19 mouse cellular contexts compared by ENCODE assay signal in the genomic region with DNA sequence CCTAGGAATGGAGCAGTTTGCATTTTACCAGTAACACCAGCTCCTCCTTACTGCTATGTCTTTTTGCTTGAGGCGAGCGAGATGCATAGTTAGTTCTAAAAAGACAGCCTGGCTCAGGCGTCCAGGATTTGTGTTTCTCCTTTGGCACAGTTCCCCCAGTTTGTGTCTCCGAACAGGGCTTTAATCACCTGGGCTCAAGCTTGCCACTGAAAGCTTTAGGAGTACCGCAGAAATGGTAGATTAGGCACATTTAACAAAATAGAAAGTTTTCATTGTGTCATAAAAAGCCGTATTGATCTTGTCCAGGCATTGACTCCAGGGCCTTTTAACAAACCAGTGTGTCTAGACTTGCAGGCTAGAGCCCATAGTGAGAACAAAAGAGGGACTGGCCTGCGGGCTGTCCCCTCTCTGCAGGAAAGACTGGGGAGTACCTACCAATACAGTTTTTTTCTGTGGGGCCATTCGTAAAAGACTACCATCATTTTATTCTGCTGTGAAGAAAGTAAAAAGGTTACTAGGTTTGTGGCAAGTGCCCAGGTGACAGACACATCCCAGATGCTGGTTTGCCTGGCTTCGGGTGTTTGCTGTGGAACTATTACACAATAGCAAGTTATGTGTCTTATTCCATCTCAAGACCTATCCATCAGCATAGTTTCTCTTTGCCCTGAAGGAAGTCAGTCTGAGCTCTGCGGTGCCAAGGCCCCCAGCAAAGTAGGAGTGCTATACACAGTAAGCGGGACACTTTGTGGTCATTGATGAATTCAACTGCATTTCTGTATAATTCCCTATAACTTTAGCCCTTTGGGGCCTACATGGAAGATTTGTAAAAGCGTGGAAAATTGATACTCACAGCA.
DNase-seq lines count a peak whose midpoint lies in the region; ATAC-seq lines count a peak whose summit lies in the region.
"Had no signal": no experiment of that assay in that cellular context is flagged by ENCODE, and none has a peak within 500 bp of the region (broad histone marks: within the 10 kb centered on the region; RNA-seq: fewer than 3 reads in every experiment).

No protein-coding gene starts in this region.

- H3K9me3 ChIP-seq in hindbrain, embryonic 10.5 days, result no peaks in the 10 kb centered on the region
- no peaks in the 10 kb centered on the region for H3K9me3 ChIP-seq in hindbrain, embryonic 13.5 days
- no peaks in the 10 kb centered on the region for H3K9me3 ChIP-seq in midbrain, embryonic 14.5 days (ENCODE audit: control insufficient read depth, low read length)
- H3K9me3 ChIP-seq: embryonic facial prominence, embryonic 12.5 days; midbrain, embryonic 12.5 days; stomach, embryonic 15.5 days had no signal

- peak; percentile 12 for DNase-seq in embryo, embryonic 9.5 days (ENCODE audit: extremely low spot score)
- DNase-seq in embryo, embryonic 10 days (ENCODE audit: low spot score), result no peak
- DNase-seq in hindbrain, embryonic 10.5 days (ENCODE audit: low spot score), result no peak
- DNase-seq in brain, adult 2 months (ENCODE audit: low read depth, low spot score), result peak; percentile 35
- DNase-seq in midbrain, embryonic 14.5 days, result no peak
- no peak for DNase-seq in left cerebral cortex, postnatal 25 days (ENCODE audit: low spot score in 2 of 2)
- DNase-seq: adrenal gland, postnatal 10 days; cerebellum, adult 9-10 months; heart, postnatal 4 days; kidney, adult 9 months; kidney, postnatal 14 days; right cerebral cortex, postnatal 4 days; thymus, adult 18-20 months; thymus, postnatal 36 days had no signal

- intact Hi-C loops in left cerebral cortex, postnatal 25 days (cut with DNase I), result no loop called here

- H3K4me2 ChIP-seq in hindbrain, embryonic 13.5 days, result no peak overlapping the region
- no peak overlapping the region for H3K4me2 ChIP-seq in midbrain, embryonic 14.5 days (ENCODE audit: low read length)
- H3K4me2 ChIP-seq: embryonic facial prominence, embryonic 12.5 days; midbrain, embryonic 12.5 days; stomach, embryonic 15.5 days had no signal

- 47% methylated on average over 12 of the region's 12 CpGs for WGBS in hindbrain, embryonic 10.5 days
- WGBS in hindbrain, embryonic 13.5 days, result 36% methylated on average over 12 of the region's 12 CpGs
- 27% methylated on average over 12 of the region's 12 CpGs for WGBS in midbrain, embryonic 14.5 days

- H3K27me3 ChIP-seq in hindbrain, embryonic 10.5 days (ENCODE audit: insufficient read depth, poor library complexity, severe bottlenecking), result no peaks in the 10 kb centered on the region
- no peaks in the 10 kb centered on the region for H3K27me3 ChIP-seq in hindbrain, embryonic 13.5 days
- no peaks in the 10 kb centered on the region for H3K27me3 ChIP-seq in midbrain, embryonic 14.5 days (ENCODE audit: control insufficient read depth, insufficient read depth, low read length)
- H3K27me3 ChIP-seq: embryonic facial prominence, embryonic 12.5 days; midbrain, embryonic 12.5 days; stomach, embryonic 15.5 days had no signal

- H3K27ac ChIP-seq in hindbrain, embryonic 10.5 days, result peak overlapping the region; percentile 67
- H3K27ac ChIP-seq in hindbrain, embryonic 13.5 days, result no peak overlapping the region
- 0 out of 2 replicates have a peak overlapping the region, but pooled peaks have one; percentile 41 for H3K27ac ChIP-seq in midbrain, embryonic 14.5 days (replicated peaks; ENCODE audit: low read depth, low read length)
- H3K27ac ChIP-seq: embryonic facial prominence, embryonic 12.5 days; midbrain, embryonic 12.5 days; stomach, embryonic 15.5 days had no signal

- peaks cover 12% of the 10 kb centered on the region for H3K4me1 ChIP-seq in hindbrain, embryonic 10.5 days (replicated peaks)
- H3K4me1 ChIP-seq in hindbrain, embryonic 13.5 days (replicated peaks), result peaks cover 15% of the 10 kb centered on the region
- H3K4me1 ChIP-seq in midbrain, embryonic 14.5 days (ENCODE audit: control insufficient read depth, insufficient read depth, low read length), result peaks cover 10% of the 10 kb centered on the region
- H3K4me1 ChIP-seq: embryonic facial prominence, embryonic 12.5 days; stomach, embryonic 15.5 days had no signal

- no peak overlapping the region for H3K9ac ChIP-seq in hindbrain, embryonic 13.5 days
- H3K9ac ChIP-seq in midbrain, embryonic 14.5 days (replicated peaks; ENCODE audit: low read length), result no peak overlapping the region
- H3K9ac ChIP-seq: embryonic facial prominence, embryonic 12.5 days; midbrain, embryonic 12.5 days; stomach, embryonic 15.5 days had no signal

- H3K36me3 ChIP-seq in hindbrain, embryonic 10.5 days, result no peaks in the 10 kb centered on the region
- no peaks in the 10 kb centered on the region for H3K36me3 ChIP-seq in hindbrain, embryonic 13.5 days
- H3K36me3 ChIP-seq in midbrain, embryonic 14.5 days (ENCODE audit: control insufficient read depth, insufficient read depth, low read length), result no peaks in the 10 kb centered on the region
- H3K36me3 ChIP-seq: embryonic facial prominence, embryonic 12.5 days; midbrain, embryonic 12.5 days; stomach, embryonic 15.5 days had no signal

- no peak for ATAC-seq in hindbrain, embryonic 13.5 days (ENCODE audit: low FRiP score)
- ATAC-seq in midbrain, embryonic 14.5 days (ENCODE audit: low FRiP score, low TSS enrichment), result no peak
- ATAC-seq: lung, postnatal 0 days had no signal

- H3K4me3 ChIP-seq in hindbrain, embryonic 10.5 days, result no peak overlapping the region
- H3K4me3 ChIP-seq in hindbrain, embryonic 13.5 days, result no peak overlapping the region
- no peak overlapping the region for H3K4me3 ChIP-seq in midbrain, embryonic 14.5 days (replicated peaks; ENCODE audit: low read depth, low read length)
- H3K4me3 ChIP-seq: embryonic facial prominence, embryonic 12.5 days; midbrain, embryonic 12.5 days; stomach, embryonic 15.5 days had no signal

Comparison
In these comparisons a context has a peak if more than half of its experiments do, and no peak if none do; other contexts are left out.
1. DNase-seq: peak in embryo, embryonic 9.5 days (single experiment) and brain, adult 2 months (single experiment); none in embryo, embryonic 10 days (single experiment), hindbrain, embryonic 10.5 days (single experiment), midbrain, embryonic 14.5 days (single experiment) and left cerebral cortex, postnatal 25 days (0 of 2).